Mouse (Mus musculus) heart, adult 2 months (tissue): ENCODE results near the gene Pigv.

Experiments used
- CTCF ChIP-seq: fragments of 200-600 bp; IDR thresholded peaks from 2 replicates; pipeline ENCODE4 v1.8.1; 2022; ENCODE audit warnings: antibody characterized with exemption, mild to moderate bottlenecking, moderate library complexity
- EP300 ChIP-seq: fragments of 200-500 bp; IDR thresholded peaks from 2 replicates; pipeline ENCODE4 v1.6.1; 2011; ENCODE audit warnings: low read depth, low read length, control low read depth; ENCODE audit not compliant: insufficient read depth
- POLR2A ChIP-seq: fragments of 200-500 bp; IDR thresholded peaks from 2 replicates; pipeline ENCODE4 v1.6.1; 2011; ENCODE audit warnings: mild to moderate bottlenecking, low read depth, low read length, control low read depth; ENCODE audit not compliant: insufficient read depth

DNA sequence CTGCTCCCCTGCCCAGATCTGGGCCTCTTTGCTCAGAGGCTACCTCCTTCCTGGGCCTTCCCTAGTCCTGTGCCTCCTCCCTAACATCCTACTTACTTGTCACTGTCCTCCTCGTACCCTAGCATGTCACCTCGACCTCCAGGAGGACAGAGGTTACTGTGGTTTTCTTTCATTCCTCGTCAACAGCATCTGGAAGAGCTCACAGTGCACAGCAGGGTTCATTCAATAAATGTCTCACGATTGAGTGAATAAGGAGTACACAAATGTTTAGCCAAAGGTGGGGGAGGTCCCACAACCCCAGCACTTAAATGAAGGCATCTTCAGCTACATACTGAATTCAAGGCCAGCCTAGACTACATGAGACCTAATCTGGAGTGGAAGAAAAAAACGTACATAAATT is 46.2 kb downstream of the Pigv start:
- no peak for TF ChIP-seq POLR2A
- no peak for TF ChIP-seq CTCF
- TF ChIP-seq EP300: no peak
